Mouse (Mus musculus): ENCODE data around the gene Plekhg3.

The Plekhg3 gene

DNA sequence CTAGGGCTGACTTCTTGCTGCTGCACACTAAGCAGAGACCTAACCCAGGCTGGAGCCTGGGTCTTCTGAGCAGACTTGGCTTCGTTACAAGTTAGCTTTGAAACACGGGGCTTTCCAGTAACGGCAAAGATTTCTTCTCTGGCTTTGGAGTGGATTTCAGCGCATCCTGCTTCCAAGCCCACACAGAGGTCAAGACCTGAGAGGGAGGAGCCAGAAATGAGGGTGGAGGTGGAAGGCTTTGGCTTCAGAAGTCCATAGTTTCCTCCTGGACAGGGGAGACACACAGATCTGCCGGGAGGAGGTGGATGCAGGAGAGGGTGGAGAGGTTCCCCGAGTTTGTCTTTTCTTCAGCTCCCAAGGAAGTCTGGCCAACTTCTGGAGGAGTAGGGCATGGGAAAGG lies 58.8 kb downstream of the Plekhg3 start:
- DNase-seq: no peak

DNA sequence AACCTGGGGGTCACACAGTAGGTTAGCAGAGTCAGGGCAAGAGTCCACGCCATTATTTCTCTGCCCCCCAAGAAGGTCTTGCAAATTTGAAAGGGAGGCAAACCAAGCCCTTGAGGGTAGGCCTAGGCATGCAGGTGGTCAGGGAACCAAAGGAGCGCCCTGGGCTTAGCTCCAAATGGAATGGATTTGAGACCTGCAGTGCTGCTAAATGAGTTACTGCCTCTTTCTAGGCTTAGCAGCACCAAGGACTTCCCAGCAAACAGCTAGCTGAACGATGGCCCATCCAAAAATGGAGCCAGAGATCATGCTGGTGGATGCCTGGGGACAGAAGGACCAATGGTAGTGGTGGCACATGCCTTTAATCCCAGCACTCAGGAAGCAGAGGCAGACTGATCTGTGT lies 60.3 kb downstream of the Plekhg3 start:
- no peak for DNase-seq

DNA sequence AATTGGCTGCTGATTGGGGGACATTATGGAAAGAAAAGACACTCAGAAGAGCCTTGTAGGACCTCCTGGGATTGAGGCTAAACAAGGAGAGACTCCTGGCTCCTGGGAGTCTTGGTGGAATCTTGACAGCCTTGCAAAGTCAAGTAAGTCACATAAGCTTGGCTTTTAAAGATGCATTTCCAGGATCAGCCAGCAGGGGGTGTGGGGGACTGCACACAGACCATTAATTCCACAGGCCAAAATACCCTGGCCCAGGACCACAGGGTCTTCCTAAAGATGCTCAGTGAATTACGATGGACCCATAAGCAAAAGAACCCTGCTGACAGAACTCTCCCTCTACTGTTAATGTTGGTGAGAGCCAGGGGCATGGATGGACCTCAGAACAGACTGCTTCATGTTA lies 61.5 kb downstream of the Plekhg3 start:
- no peak for DNase-seq

DNA sequence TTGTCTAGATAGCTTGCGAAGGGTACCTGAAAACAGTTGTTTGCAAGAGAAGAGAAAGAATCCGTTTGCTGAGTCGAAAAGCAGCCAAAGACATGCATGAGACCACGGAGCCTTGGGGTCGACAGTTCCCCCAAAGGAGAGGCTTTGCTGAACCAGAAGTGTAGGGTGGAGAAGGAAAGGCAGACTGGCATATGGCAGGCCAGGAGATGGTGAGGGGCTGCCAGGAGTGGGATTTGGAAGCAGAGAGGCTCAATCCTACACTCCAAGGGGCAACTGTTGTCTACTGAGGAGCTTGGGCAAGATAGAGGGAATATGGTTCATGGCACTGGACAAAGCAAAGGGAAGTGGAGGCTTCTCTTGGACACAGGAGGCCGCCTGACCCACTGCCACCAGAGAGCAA lies 62.6 kb downstream of the Plekhg3 start:
- no peak for DNase-seq

DNA sequence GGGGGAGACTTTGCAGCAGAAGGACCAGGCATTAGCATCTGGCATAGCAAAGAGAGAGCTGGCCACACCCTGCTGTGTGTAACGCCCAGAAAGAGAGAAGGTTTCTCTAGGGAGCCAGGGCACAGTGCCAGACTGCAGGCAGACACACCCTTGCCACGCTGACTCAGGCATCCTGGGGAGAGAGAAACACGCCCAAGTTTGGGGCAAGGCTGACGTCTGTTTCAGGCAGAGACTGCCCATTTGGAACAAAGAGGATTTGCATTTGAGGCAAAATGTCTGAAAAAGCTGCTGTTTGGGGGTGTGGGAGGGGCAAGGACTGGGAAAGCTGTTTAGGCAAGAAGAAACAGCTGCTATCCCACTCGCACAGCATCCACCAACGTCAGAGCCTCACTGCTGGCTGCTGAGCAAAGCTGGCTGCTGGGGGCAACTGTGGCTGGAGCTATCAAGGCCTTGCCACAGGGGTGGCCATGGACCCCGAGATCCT lies 63.2 kb downstream of the Plekhg3 start:
- peak; percentile 81 to 82 for DNase-seq

DNA sequence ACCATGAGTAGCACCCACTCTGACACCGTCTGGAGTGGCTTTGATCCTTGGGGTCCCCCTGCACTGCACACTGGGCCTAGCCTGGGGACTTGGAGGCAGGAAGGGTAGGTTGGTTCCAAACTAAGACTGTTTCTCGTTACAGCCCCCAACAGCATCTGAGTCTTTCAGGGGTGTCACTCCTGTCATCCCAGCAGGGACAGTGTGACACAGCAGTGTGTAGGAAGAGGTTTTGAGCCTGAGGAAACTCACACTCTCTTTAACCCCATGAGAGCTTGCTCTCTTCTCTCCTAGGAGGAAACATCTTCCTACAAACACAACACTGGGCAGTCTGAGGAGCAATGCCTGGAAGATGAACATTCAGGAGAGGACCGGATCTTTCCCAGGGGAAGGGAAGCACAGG lies 63.9 kb downstream of the Plekhg3 start:
- no peak for DNase-seq

DNA sequence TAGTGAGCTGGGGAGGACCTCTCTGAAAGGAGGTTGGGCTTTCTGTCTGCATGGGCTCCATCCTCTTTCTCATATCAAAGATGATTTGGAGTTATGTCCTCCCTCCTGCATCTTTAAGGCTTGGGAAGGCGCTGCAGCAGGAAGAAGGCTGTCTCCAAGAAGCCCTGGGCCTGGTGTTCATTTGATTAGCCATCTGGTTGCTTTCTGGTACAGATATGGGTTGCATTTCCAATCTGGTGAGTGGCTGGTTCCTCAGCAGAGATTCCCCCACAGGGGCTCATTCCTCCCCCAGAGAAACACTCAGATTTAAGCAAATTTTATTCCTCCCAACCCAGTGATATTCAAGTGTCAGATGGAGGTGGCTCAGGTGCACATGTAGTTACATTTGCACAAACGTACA lies 65.1 kb downstream of the Plekhg3 start:
- no peak for DNase-seq

DNA sequence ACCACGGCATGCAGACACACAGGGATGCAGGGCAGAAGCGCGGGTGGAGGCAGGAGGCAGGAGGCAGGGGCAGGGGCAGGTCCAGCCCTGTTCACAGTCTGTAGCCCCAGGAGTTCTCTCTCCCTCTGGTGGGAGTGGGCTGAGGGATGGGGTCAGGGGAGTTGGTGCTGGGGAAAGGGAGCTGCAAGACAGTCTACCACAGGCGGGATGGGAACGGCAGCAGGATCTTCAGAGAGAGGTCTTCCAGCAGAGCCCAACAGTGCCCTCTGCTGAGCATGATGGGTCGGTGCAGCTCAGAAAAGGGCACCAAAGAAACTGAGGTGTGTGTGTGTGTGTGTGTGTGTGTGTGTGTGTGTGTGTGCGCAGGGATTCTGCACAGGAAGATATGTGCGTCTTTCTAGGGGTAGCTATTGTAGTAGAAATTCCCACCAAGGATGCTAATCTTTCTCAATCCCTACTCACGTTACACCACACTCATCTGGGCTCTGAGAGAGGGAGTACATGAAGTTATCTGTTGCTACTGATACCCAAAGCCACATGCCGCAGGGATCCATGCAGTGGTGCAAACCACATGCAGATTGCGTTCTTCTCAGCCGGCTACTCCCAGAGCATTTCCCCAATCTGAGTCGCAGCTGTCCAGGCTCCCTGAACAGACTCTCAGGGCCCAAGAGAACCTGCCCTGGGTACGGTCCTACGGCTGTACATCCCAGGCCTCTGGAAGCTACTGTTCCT lies 65.8 kb downstream of the Plekhg3 start:
- peak; percentile 60 to 62 for DNase-seq

DNA sequence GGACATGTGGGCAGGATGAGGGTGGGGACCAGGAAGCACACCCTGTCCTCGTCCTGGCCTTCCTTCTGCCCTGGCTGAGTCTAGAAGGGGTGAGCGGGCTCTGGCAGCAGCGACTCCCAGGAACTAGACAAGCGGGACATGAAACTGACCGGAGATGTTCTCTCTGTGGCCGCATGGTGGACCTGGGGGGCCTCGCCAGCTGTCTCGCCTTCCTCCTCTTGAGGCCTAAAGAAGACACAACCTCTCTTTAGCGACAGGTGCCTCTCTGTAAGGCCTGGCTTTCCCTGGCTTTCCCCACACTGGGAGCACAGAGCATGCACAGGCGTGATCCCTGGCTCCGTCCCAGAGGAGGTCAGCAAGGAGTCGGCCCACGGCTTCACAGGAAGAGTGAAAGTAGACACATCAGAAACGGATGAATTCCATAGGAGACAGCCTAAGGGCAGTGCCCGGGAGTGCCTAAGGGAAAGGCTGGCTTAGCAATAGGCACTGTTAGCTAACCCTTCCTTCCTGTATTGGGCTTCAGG lies 66.9 kb downstream of the Plekhg3 start:
- no peak for DNase-seq

DNA sequence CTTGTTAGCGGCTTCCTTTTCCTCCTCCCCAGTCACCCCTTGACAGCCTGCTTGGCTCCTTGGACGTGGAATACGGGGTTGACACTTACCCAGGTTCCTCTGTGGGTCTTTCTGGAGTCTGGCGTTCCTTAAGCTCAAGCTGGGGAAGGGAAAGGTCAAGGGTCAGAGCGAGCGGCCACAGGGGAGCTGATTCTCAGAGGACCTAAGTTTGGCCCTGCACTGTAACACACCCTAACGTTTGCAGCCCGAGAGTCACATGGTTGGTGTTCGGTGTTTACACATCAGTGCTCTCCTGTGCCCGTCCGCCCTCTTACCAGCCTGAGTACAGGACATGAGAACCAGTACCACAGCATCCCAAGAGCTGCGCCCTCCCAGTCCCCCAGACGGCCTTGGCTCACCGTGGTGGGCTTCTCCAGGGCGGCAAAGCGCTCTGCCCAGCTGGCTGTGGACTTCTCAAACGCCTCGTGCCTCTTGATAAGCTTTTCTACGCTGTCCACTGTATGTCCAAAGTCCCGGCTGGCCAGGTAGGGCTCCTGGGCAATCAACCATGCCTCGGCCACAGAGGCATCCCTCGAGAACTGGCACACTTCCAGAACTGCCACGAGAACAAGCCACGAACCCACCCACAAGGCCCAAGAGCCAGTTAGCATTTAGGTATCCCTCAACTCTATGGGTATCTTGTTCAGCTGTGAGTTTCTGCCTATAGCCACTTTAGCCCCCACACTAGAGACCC lies 67.7 kb downstream of the Plekhg3 start:
- DNase-seq: no peak

DNA sequence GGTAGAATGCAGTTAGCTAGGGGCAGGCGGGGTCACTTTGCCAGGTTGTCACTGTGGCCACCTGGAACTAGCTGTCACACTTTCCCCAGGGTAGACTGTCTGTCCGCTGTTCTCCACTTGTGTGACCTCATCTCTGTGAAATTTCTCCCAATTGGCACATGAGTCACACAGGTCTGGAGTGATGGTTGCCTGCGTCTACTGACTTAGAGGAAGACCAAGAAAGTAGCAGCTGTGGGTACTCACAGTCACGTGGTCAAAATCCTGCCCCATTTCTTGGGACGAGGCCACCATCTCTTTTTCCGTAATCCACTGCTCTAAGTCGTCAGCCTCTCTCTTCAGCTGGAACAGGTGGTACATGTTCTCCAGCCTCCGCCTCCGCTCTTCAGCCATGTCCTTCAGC lies 73.1 kb downstream of the Plekhg3 start:
- no peak for DNase-seq

DNA sequence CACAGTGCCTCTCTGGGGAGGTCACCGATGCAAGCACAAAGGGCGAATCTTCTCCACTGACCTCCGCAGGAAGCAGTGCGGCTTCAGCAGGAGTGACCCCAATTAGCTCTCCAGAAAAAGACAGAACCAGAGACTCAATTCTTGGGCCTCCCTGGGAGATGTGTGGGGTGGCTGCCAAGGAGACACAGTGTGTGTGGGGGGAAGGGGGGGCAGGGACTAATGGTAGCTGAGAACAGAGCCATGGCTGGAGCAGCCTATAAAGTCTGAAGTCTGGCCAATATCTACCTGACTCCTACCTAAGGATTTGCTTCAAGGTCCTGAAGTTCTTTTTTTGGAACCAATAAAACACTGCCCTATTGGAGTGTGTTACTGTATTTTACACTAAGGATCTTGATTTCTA lies 73.9 kb downstream of the Plekhg3 start:
- no peak for DNase-seq

DNA sequence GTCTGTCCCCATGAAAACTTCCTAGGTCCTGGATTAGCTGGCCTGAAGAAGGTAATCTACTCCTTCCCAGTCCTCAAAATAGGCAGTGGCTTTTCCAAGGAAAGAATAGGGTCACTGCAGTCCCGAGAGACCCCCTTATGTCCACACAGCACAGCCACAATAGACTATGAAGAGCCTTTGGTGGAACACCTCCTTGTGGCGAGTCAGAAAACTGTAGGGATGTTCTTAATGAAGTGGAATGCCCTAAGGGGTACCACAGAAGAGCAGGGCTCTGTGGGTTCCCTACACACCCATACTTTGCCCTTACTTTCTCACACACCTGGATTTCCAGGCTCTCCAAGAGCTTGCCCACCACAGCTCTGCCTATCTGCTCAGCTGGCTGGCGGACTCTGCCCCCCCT lies 75.1 kb downstream of the Plekhg3 start:
- DNase-seq: no peak

DNA sequence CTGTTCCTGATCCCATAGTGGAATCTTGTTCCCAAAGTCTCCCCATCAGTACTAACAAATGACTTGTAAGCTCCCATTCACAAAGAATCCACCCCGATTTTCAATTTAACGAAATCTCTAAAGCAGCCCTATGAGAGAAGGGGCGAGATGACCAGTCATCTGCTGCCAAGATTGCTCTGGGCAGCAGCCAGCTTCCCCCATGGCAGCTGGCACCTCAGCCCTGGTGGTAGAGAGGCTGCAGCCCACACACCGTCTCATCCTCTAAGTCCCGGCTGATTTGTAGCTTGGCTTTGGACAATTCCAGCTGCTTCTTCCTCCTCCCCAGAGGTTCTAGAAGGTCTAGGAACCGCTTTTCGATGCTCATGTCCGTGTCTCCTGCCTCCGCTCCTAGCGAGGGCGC lies 77.5 kb downstream of the Plekhg3 start:
- no peak for DNase-seq

DNA sequence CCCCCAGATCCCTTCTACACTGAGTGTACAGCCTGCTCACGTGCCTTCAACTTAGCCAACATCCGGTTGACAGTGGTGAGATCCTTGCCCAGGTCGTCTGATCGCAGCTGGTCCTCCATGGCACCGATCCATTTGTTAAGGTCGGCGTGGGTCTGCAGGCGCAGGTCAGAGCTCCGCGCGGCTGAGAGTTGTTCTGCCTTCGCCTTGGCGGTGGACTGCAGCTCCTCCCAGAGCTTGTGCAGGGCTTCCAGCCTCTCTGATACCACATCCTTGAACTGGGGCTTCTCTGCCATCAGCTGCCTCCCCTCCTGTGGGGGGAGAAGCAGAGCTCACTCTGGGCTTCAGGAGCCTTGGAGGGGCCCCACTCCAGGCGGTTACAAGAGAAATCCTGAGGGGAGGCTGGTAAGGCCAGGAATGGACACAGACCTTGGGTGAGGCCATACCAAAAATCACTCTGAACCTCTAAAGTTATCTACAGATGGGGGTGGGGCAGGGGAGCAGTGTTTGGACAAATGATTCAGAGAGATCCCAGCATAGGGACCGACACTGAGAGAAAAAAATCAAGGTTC lies 78.4 kb downstream of the Plekhg3 start:
- DNase-seq: no peak

DNA sequence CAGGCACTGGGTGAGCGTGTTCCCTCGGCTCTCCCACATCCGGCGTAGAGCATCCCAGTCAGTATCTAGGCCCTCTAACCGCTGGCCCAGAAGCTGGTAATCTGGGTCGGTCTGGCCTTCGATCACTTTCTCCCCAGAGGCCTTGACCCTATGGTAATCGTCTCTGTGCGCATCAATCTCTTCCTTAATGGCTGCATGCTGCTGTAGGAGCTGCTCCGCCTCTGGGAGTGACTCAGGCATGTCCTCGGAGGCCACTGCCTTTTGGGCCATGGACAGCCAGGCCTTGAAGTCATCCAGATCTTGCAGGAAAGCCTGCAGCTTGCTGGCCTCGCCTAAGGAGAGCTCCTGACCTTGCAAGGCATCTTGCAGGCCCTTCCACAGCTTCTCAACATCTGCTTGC lies 81.9 kb downstream of the Plekhg3 start:
- no peak for DNase-seq

DNA sequence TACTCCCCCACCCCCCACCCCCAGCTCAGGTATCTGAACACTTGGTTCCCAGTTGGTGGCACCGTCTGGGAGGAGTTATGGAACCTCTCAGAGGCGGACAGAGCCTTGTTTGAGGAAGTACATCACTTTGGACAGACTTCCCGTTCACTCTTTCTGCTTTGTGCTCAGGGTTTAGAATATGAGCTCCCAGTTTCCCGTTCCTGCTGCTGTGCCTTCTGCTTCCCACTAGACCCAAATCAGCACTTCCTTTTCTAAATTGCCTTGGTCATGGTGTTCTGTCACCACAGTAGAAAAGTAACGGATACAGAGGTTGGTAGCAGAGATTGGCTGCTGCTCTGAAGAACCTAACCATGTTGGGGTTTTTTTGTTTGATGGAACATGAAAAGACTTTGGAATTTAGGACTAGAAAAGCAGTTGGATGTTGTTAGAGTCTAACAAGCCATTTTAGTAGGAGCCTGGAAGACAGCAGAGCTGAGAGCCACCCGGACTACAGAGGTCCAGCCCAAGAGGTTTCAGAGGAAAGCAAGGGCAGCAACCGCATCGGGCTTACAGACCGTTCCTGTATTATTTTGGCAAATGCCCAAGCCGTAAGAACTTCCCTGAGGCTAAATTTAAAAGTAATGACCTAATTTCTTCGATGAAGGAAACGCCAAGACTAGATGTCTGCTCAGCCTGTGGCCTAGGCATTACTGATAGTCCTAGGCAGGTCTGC lies 84.3 kb downstream of the Plekhg3 start:
- DNase-seq: no peak

DNA sequence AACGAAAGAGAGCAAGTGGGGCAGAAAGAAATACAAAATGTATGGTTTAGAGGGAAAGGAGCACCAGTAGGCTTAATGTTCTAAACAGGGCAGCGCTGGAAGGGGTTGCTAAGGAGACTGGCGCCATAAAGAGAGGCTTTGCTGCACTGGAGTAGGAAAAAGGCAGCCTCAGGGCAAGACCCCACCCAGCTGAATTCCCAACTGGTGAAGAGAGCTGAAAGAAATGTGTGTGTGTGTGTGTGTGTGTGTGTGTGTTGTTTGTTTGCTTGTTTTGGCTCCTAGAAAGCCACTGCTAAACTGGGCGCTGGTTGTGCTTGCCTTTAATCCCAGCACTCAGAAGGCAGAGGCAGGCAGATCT lies 84.9 kb downstream of the Plekhg3 start:
- DNase-seq: no peak

DNA sequence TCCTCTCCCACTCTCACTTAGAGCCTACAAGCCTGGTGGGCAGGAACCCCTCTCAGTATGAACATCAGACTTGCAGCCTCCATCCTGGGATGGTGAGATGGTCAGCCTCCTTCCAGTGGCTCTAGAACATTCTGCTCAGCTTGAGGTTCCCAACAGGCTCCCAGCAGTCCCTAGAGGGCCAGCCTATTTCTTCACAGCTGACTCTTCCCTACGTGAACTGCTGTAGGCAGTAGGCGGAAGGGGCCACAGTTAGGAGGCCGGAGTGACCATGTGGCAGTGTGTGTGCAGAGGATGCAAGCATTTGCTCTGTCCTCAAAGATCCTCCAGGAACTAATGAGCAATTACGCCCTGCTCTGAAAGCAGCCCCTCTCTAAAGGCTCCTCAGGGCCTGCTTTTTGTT lies 87.5 kb downstream of the Plekhg3 start:
- no peak for DNase-seq

DNA sequence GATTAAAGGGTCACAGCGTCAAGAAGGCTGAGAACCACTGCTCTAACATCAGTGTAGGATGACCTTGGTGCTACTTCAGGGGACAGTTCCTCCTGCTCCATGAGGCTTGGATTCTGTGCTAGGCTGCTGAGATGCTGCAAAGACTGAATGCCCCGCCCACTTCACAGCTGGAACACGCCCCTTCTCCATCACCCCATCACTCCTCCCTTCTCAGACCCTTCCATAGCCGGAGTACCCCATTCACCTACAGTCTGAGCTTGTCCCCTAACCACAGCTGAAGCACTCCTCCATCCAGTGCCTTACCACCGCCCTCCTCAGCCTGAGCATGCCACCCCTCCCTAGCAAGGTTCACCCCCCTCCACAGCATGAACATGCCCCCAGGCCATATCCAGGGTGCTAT lies 89.2 kb downstream of the Plekhg3 start:
- no peak for DNase-seq

DNA sequence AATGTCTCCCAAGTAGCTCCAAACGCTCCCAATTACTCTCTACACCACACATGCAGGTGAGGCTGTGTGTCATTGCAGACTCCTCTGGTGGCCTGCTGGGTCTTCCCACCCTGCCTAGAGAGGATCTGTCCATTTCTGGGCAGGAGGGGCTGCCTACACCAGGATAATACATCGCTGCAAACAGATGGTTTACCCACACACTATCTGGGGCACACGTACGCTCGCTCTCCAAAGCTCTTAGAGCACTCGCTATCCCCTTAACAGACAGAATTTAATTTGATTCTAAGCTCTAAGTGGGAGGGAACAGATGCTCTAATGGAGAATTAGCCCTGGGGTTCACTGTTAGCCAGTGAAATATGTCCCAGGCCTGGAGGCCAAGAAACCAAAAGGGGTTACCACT lies 92.7 kb downstream of the Plekhg3 start:
- DNase-seq: no peak
